Mouse (Mus musculus): ENCODE results near the gene Wdr78. TPM values are rescaled to one million over a fixed set of nuclear protein-coding genes. Genes with fewer than 3 reads are reported as not detected.

Wdr78 gene
- polyA plus RNA-seq, 1 experiment from 2014 or later, result 5.8 TPM

DNA sequence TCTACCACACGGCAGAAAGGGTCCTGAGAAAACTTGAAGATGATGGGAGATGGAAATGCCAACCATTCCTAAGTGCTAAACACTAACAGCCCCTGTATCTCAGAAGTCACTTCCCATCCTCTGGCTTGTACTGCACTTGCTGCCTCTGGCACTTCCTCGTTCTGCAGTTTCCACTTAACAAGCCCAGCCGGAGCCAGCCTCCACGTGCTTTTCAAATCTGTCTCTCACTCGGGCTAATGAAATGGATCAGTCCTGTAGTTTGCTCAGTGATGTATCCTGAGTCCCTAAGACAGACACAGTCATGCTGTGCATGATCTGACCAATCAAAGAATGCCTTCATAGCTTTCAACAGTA, 74.5 kb downstream of the Wdr78 start:
- Histone ChIP-seq H3K9me3 (no peaks in the 10 kb centered on the region), H3K4me3 (replicated peaks) (no peak overlapping the region), H3K4me1 (no peaks in the 10 kb centered on the region), H3K36me3 (replicated peaks) (peaks cover 7% of the 10 kb centered on the region; the same call in 1 of the 2 replicates), H3K27ac (no peak overlapping the region), H3K9ac (no peak overlapping the region), H3K4me2 (no peak overlapping the region), H3K27me3 (no peaks in the 10 kb centered on the region)
- WGBS, result 69% methylated on average over 5 of the region's 5 CpGs
- ATAC-seq (ENCODE audit: low FRiP score), result no peak

DNA sequence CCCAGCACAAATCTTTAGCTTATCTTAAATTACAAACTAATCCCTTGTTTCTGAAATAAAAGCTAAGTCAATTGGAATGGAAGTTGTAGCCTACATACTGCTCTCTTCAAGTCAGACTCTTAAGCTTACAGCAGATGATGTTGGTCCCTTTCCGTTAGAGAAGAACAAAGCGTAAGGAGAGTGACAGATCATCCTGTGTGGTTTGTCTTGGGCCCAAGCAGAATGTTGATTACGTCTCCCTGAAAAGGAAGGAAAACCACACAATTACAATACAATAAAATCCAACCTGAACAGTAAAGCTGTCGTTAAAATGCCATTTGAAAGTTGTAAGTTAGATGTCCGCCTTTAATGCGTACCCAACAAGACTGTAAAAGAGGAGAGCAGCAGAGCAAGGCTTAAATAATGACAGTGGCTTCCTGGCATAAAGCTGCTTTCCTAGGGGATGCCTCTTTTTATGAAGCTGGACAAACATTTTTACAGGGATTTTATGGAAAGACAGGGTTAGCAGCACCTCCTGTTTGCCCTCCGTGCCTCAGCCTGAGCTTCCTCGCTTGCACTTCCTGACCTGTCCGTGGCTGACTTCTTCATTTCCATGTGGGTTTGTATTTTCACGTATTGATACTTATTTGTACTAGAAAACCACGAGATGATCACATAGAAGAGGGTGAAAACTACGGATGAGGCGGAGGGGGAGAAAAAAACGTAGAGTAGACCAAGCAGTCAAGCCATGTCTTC, 75.1 kb downstream of the Wdr78 start:
- H3K27ac ChIP-seq, result no peak overlapping the region
- WGBS, result 84% methylated on average over 14 of the region's 14 CpGs
- H3K27me3 ChIP-seq, result no peaks in the 10 kb centered on the region
- H3K36me3 ChIP-seq (replicated peaks), result peaks cover 7% of the 10 kb centered on the region; the same call in 1 of the 2 replicates
- ATAC-seq (ENCODE audit: low FRiP score), result no peak
- H3K4me2 ChIP-seq, result no peak overlapping the region
- H3K9me3 ChIP-seq, result no peaks in the 10 kb centered on the region
- no peak overlapping the region for H3K9ac ChIP-seq
- no peak overlapping the region for H3K4me3 ChIP-seq (replicated peaks)
- no peaks in the 10 kb centered on the region for H3K4me1 ChIP-seq

DNA sequence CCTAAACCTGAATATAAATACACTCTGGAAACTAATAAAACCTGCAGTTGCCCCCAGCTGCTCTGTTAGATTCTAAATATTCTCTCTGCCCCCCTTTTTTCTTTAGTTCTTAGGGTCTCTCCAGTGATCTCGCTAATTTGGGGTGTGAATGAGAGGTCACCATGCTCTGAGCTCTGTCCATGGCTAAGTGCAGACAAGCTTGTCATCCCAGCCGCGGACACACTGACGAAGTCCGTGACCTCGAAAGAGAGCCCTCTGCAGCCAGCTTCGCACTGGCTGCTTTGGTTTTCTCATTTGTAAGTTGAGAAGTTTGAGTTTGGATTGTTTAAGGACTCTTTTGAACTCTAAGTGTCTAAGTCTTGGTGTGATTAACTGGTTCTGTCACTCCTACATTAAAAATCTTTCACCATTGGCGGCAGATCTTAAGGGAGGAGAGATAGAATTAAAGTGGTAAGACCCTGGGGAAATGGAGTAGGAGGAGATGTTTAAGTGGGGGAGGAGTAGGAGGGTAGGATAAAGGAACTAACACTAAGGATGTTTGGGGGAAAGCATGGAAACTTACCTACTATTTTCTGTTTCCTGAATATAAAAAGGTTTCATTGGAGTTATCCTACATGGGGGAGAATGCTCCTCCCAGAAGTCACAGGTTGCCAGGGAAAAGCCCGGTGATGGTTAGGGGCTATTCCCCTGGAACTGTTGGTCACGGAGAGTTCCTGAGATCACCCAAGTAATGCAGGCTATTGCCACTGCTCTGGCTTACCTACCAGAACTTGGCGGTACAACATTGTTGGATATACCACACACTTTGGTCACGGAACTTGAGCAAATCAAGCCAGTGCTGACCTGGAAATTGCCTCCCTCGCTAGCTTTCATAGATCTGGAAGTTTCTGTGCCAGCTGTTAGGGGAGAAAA, 85.9 kb downstream of the Wdr78 start:
- Histone ChIP-seq H3K4me3 (replicated peaks) (no peak overlapping the region), H3K9me3 (no peaks in the 10 kb centered on the region), H3K36me3 (replicated peaks) (no peaks in the 10 kb centered on the region), H3K9ac (no peak overlapping the region), H3K27me3 (no peaks in the 10 kb centered on the region), H3K4me1 (no peaks in the 10 kb centered on the region), H3K27ac (no peak overlapping the region), H3K4me2 (no peak overlapping the region)
- 82% methylated on average over 13 of the region's 13 CpGs for WGBS
- ATAC-seq (ENCODE audit: low FRiP score), result no peak

DNA sequence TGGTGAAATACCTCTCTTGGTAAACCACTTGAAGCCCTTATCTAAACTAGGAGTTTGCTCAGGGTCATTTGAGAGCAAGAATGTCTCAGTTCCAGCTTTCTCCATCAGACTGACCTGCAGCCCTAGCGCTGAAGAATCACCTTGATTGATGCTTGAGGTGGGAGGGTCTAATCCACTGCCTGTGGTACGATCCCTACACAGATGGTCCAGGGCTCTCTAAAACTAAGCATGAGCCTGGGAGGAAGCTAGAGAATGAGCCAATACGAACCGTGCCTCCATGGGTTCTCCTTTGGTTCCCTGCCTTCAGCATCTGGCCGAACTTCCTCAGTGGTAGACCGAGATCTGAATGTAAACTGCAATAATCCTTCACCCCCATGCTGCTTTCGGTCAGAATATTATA, 86.6 kb downstream of the Wdr78 start:
- H3K4me2 ChIP-seq, result no peak overlapping the region
- 88% methylated on average over 7 of the region's 7 CpGs for WGBS

DNA sequence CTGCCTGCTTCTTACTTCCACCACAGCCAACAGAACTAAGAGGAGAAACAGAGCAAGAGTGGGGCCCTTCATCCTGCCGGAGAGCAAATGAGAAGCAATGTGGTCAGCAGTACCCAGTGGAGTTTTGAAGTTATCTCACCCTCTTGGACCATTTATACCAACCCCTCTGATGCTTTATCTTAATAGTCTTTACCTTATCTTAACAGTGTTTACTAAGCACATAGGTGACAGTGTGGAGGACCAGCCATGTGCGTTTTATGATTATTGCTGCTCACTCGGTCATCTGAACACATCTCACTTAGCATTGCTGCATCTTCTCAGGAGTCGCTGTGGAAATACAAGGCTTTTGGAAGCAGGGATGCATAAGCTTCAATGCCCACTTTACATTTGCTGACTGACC, 87.7 kb downstream of the Wdr78 start, which contains the start of gene Insl5:
Insl5 (minus strand) TSS at position 222 of the 400 bp plus-strand sequence.
- no peaks in the 10 kb centered on the region for H3K9me3 ChIP-seq
- H3K9ac ChIP-seq, result no peak within 1 kb of the TSS
- H3K4me3 ChIP-seq (replicated peaks), result no peak within 1 kb of the TSS
- H3K4me2 ChIP-seq, result no peak within 1 kb of the TSS
- no peak within 1 kb of the TSS for H3K27ac ChIP-seq
- ATAC-seq (ENCODE audit: low FRiP score), result no peak
- no peaks in the 10 kb centered on the region for H3K27me3 ChIP-seq
- no peaks in the 10 kb centered on the region for H3K4me1 ChIP-seq
- 94% methylated on average over 4 of the region's 4 CpGs for WGBS
- no peaks in the 10 kb centered on the region for H3K36me3 ChIP-seq (replicated peaks)

More for the DNA sequence above, 86.6 kb downstream of the Wdr78 start:
- Histone ChIP-seq H3K4me3 (replicated peaks) (no peak overlapping the region), H3K36me3 (replicated peaks) (no peaks in the 10 kb centered on the region), H3K27ac (no peak overlapping the region), H3K4me1 (no peaks in the 10 kb centered on the region), H3K9ac (no peak overlapping the region), H3K27me3 (no peaks in the 10 kb centered on the region), H3K9me3 (no peaks in the 10 kb centered on the region)
- no peak for ATAC-seq (ENCODE audit: low FRiP score)

DNA sequence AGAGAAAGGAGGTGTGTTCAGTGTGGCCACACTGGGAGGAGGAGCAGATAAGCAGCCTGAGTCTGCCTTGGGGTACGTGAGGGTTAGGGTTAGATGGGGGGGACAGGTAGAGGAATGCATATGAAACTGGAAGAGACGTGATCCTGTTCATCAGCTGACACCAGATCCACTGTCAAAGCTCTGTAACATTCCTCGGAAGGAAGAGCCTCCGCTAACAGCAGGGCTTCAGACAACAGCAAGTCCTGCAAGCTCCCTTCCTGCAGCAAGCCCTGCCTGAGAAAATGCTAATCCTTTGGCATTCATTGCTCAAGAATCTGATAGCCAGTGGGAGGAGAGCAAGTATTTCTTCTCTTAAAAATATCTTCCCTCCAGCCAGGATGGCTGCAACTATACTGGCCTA, 100.9 kb downstream of the Wdr78 start:
- H3K36me3 ChIP-seq (replicated peaks), result no peaks in the 10 kb centered on the region
- H3K9me3 ChIP-seq, result no peaks in the 10 kb centered on the region
- H3K9ac ChIP-seq, result no peak overlapping the region
- H3K4me3 ChIP-seq (replicated peaks), result no peak overlapping the region
- H3K4me2 ChIP-seq, result peak overlapping the region; percentile 28
- H3K27ac ChIP-seq, result no peak overlapping the region
- no peak for ATAC-seq (ENCODE audit: low FRiP score)
- peaks cover 14% of the 10 kb centered on the region; the same call in 1 of the 2 replicates for H3K4me1 ChIP-seq
- H3K27me3 ChIP-seq, result no peaks in the 10 kb centered on the region
- 4% methylated on average over 4 of the region's 4 CpGs for WGBS

DNA sequence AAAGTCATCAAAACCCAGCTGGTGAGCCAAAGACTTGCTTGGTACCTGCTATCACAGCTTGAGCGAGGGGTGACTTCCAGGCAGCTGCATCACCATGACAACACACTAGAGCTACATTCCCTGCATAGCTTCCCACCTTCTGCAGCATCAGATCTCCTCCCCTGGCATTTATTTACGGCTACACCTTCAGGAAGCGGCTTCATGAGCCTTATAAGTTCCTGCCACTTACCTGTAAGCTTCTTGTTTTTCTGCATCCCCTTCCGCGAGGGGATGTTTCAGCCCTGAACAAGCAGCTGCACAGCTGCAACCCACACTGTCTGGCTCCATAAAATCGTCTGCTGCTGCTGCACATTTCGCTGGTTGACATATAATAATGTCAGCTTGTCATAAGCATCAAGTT, 102.5 kb downstream of the Wdr78 start:
- Histone ChIP-seq H3K4me3 (replicated peaks) (no peak overlapping the region), H3K27ac (no peak overlapping the region), H3K4me2 (no peak overlapping the region), H3K9me3 (no peaks in the 10 kb centered on the region), H3K9ac (no peak overlapping the region), H3K4me1 (peaks cover 20% of the 10 kb centered on the region), H3K36me3 (replicated peaks) (no peaks in the 10 kb centered on the region), H3K27me3 (no peaks in the 10 kb centered on the region)
- peak; percentile 51; the same call in 1 of the 2 replicates for ATAC-seq (ENCODE audit: low FRiP score)
- WGBS, result 37% methylated on average over 7 of the region's 7 CpGs

DNA sequence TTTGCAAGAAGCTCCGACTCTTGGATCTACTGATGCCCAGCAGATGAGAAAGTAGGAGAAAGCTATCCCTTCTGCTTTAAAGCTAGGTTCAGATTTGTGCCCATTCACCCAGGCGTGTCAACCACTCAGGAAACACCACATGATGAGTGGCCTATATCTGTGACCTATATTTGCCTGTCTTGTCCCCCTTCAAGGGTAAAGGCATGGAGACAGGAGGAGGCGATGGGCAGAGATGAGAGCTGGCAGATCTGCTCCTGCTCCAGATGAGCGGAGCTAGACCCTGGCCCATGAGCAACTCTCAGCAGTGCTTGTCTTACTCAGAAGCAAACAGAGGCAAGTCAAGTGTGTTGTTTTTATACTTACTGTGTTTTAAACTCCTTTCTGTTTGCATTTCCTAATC, 103.6 kb downstream of the Wdr78 start:
- Histone ChIP-seq H3K27ac (no peak overlapping the region), H3K4me1 (peaks cover 26% of the 10 kb centered on the region), H3K4me3 (replicated peaks) (no peak overlapping the region), H3K9ac (no peak overlapping the region), H3K9me3 (no peaks in the 10 kb centered on the region), H3K4me2 (no peak overlapping the region), H3K36me3 (replicated peaks) (no peaks in the 10 kb centered on the region), H3K27me3 (no peaks in the 10 kb centered on the region)
- no peak for ATAC-seq (ENCODE audit: low FRiP score)
- 92% methylated on average over 4 of the region's 4 CpGs for WGBS

DNA sequence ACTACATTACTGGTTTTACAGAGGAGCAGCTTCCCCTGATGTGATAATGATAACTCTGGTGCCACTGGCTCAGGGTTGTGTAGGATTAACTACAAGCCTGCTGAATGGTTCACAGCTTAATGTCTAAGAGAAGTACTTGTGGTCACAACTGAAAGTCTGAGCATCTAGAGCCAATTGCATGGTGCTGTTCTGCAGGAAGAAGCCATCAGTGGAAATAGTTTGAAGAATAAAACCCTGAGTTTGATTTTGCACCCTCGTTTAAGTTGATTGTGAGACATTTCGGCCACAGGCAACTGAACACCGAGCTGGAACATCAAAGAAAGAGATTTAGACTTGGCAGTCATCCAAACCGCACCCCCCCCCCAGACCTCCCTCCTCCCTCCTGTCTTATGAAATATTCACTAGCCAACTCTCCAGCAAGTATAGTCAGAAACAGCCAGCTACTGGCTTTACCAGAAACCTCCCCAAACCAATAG, 107.4 kb downstream of the Wdr78 start:
- Histone ChIP-seq H3K9ac (no peak overlapping the region), H3K4me3 (replicated peaks) (no peak overlapping the region), H3K27me3 (no peaks in the 10 kb centered on the region), H3K27ac (0 out of 2 replicates have a peak overlapping the region, but pooled peaks have one; percentile 31), H3K9me3 (no peaks in the 10 kb centered on the region), H3K4me1 (peaks cover 16% of the 10 kb centered on the region), H3K4me2 (0 out of 2 replicates have a peak overlapping the region, but pooled peaks have one; percentile 15), H3K36me3 (replicated peaks) (no peaks in the 10 kb centered on the region)
- 25% methylated on average over 4 of the region's 4 CpGs for WGBS
- ATAC-seq (ENCODE audit: low FRiP score), result 0 out of 2 replicates have a peak, but pooled peaks have one; percentile 27

DNA sequence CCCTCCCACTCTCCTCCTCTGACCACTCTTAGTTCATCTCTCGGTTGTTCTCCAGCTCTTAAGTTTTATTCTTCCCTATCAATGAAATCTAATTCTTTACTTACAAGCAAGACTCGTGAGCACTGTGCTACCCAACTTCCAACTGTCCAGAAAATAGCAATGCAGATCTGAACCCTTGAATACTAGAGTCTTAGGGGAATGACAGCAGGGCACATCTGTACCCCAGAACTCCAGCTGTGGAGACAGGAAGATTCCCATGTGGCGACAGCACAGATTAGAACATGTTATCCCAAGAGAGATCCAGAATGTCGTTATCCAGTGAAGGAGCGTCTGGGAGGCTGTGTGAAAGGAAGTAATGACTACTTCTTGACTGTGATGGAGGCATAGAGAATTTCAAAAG, 108.1 kb downstream of the Wdr78 start:
- Histone ChIP-seq H3K4me3 (replicated peaks) (no peak overlapping the region), H3K4me2 (no peak overlapping the region), H3K27me3 (no peaks in the 10 kb centered on the region), H3K4me1 (peaks cover 15% of the 10 kb centered on the region), H3K9ac (no peak overlapping the region), H3K27ac (no peak overlapping the region), H3K9me3 (no peaks in the 10 kb centered on the region), H3K36me3 (replicated peaks) (no peaks in the 10 kb centered on the region)
- no peak for ATAC-seq (ENCODE audit: low FRiP score)
- 78% methylated on average over 5 of the region's 5 CpGs for WGBS

DNA sequence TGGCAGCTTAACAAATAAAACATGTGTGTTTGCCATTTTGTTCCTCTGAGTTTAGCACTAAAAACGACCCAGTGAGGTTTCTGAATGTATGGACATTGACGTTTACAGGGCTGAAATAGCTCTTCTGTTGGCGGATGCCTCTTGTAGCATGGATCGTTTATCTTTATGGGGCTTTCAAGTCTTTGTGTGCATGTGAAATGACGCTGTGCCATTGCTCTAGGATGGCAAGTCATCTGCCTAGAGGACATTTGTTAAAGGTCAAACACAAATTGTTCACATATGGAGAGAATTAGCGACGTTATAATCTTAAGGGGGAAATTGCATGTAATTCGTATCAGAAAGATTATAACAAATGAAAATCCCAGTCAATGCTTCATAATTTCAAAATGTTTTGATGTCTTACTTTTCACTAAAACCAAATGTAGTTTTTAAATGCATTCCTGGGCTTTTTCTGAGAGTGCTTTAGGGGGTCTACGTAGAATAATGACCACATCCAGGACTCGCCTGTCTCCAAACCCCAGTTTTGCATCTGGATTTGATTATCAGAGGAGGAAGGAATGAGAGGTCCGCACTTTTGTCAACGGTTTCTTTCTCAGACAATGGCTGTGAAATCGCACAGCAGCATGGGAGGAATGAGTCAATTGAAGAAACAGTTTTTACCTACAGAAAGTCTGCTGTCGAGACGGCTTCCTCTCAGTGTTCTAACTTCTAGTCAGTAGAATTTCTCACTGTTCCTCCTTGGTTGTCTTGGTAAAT, 109.0 kb downstream of the Wdr78 start:
- Histone ChIP-seq H3K4me3 (replicated peaks) (no peak overlapping the region), H3K4me2 (no peak overlapping the region), H3K9me3 (no peaks in the 10 kb centered on the region), H3K4me1 (peaks cover 15% of the 10 kb centered on the region), H3K27me3 (no peaks in the 10 kb centered on the region), H3K36me3 (replicated peaks) (no peaks in the 10 kb centered on the region), H3K9ac (no peak overlapping the region), H3K27ac (no peak overlapping the region)
- 74% methylated on average over 15 of the region's 15 CpGs for WGBS
- no peak for ATAC-seq (ENCODE audit: low FRiP score)

DNA sequence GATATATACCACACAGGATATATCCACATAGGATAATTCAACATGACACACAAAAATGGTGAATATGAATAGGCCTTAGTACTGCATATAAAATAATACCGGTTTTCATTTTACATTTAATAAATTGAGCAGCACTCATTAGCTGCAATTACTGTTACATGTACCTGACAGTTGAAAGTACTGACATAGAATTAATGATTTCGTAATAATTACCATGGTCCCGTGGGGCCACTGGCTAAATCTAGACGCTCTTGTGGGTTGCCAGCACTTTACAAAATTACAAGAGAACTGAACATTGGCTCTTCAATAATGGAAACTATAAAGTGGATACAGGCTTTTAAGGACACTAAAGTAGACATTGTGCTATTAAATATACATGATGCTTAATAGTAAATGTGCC, 109.7 kb downstream of the Wdr78 start:
- Histone ChIP-seq H3K36me3 (replicated peaks) (no peaks in the 10 kb centered on the region), H3K27ac (no peak overlapping the region), H3K4me2 (no peak overlapping the region), H3K27me3 (no peaks in the 10 kb centered on the region), H3K4me3 (replicated peaks) (no peak overlapping the region), H3K4me1 (peaks cover 15% of the 10 kb centered on the region), H3K9me3 (no peaks in the 10 kb centered on the region), H3K9ac (no peak overlapping the region)
- WGBS, result 85% methylated on average over 4 of the region's 4 CpGs
- ATAC-seq (ENCODE audit: low FRiP score), result no peak
